Comparison of ENCODE assay signal across 8 mouse cellular contexts in the genomic region with DNA sequence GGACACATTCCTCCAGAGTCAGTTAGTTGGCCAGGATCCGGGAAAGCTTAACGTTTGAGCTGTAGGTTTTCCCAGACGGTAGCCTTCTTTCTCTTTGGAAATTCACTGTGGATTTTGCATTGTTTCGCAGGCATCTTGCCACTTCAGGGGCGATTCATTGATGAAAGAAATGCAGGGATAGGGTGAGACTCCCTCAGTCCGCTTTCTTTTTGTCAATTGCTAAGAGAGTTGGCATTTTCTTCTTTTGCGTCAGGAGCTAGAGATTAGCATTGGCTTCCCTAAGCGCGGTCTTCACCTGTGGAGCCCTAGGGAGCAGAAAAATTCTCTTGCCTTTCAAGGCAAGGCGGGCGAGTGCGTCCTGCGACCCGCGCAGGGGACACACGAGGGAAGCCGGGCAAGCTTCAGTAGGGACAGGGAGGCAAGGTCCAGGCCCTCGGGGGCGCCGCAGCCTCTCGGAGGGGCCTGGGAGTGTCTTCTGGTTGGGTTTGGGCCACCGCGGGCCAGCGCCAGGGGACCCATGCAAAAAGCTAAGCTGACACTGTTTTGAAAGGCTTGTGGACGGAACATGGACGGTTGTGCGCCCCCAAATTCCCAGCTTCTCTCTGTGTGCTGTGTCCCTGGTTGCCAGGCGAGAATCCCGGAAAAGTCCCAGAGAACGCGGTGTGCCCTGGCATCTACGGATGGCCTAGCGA. TPM values are rescaled to one million over a fixed set of nuclear protein-coding genes. Genes with fewer than 3 reads are reported as not detected.
DNase-seq lines count a peak whose midpoint lies in the region; ATAC-seq lines count a peak whose summit lies in the region.

No protein-coding gene starts in this region.

- peak overlapping the region; percentile 18 for H3K4me2 ChIP-seq in lung, embryonic 16.5 days (ENCODE audit: low read depth, low read length)
- H3K4me2 ChIP-seq in forebrain, embryonic 11.5 days (ENCODE audit: low read depth, low read length, severe bottlenecking), result no peak overlapping the region
- H3K4me2 ChIP-seq in limb, embryonic 12.5 days, result peak overlapping the region; percentile 42

- H3K4me1 ChIP-seq in lung, embryonic 16.5 days (replicated peaks; ENCODE audit: control insufficient read depth, insufficient read depth, low read length), result peaks cover 12% of the 10 kb centered on the region; the same call in 1 of the 2 replicates
- peaks cover 16% of the 10 kb centered on the region for H3K4me1 ChIP-seq in forebrain, embryonic 11.5 days (replicated peaks; ENCODE audit: control insufficient read depth, insufficient read depth, low read length)
- H3K4me1 ChIP-seq in limb, embryonic 12.5 days (replicated peaks), result peaks cover 33% of the 10 kb centered on the region

- H3K27me3 ChIP-seq in lung, embryonic 16.5 days (ENCODE audit: control insufficient read depth, insufficient read depth, low read depth, low read length), result peaks cover 54% of the 10 kb centered on the region
- peaks cover 44% of the 10 kb centered on the region for H3K27me3 ChIP-seq in forebrain, embryonic 11.5 days (ENCODE audit: control insufficient read depth, insufficient read depth, low read length)
- peaks cover 56% of the 10 kb centered on the region for H3K27me3 ChIP-seq in limb, embryonic 12.5 days

- H3K4me3 ChIP-seq in lung, embryonic 16.5 days (ENCODE audit: low read length), result peak overlapping the region; percentile 21; the same call in 1 of the 2 replicates
- H3K4me3 ChIP-seq in forebrain, embryonic 11.5 days (ENCODE audit: low read depth, low read length), result no peak overlapping the region
- peak overlapping the region; percentile 23 for H3K4me3 ChIP-seq in limb, embryonic 12.5 days (replicated peaks)

- no peak for ATAC-seq in lung, embryonic 16.5 days (ENCODE audit: low read depth)
- ATAC-seq in forebrain, embryonic 11.5 days (replicated peaks; ENCODE audit: low FRiP score), result no peak
- ATAC-seq in limb, embryonic 12.5 days (ENCODE audit: insufficient number of reproducible peaks, insufficient read depth, low FRiP score, low TSS enrichment, low read depth), result no peak

- no peaks in the 10 kb centered on the region for H3K9me3 ChIP-seq in lung, embryonic 16.5 days (ENCODE audit: control insufficient read depth, low read length)
- no peaks in the 10 kb centered on the region for H3K9me3 ChIP-seq in forebrain, embryonic 11.5 days (ENCODE audit: control insufficient read depth, low read length)
- no peaks in the 10 kb centered on the region for H3K9me3 ChIP-seq in limb, embryonic 12.5 days

- peaks cover 3% of the 10 kb centered on the region for H3K36me3 ChIP-seq in lung, embryonic 16.5 days (ENCODE audit: control insufficient read depth, insufficient read depth, low read length)
- H3K36me3 ChIP-seq in forebrain, embryonic 11.5 days (ENCODE audit: control insufficient read depth, insufficient read depth, low read length), result no peaks in the 10 kb centered on the region
- H3K36me3 ChIP-seq in limb, embryonic 12.5 days, result no peaks in the 10 kb centered on the region

- WGBS in lung, embryonic 16.5 days, result 3% methylated on average over 33 of the region's 33 CpGs
- under 1% methylated on average over 33 of the region's 33 CpGs for WGBS in forebrain, embryonic 11.5 days
- 2% methylated on average over 33 of the region's 33 CpGs for WGBS in limb, embryonic 12.5 days

- H3K9ac ChIP-seq in lung, embryonic 16.5 days (ENCODE audit: low read length), result no peak overlapping the region
- no peak overlapping the region for H3K9ac ChIP-seq in forebrain, embryonic 11.5 days (ENCODE audit: low read length)
- H3K9ac ChIP-seq in limb, embryonic 12.5 days (replicated peaks), result 0 out of 2 replicates have a peak overlapping the region, but pooled peaks have one; percentile 18

- no peak overlapping the region for H3K27ac ChIP-seq in lung, embryonic 16.5 days (ENCODE audit: low read length)
- H3K27ac ChIP-seq in forebrain, embryonic 11.5 days (ENCODE audit: low read depth, low read length), result no peak overlapping the region
- H3K27ac ChIP-seq in limb, embryonic 12.5 days, result no peak overlapping the region

- no peak for DNase-seq in lung, postnatal 25 days (ENCODE audit: low spot score)
- peak; percentile 61 for DNase-seq in forebrain, embryonic 11.5 days (ENCODE audit: low spot score)
- peak; percentile 37 for DNase-seq in retina, embryonic 14.5 days (ENCODE audit: low spot score)
- DNase-seq in layer of hippocampus, adult 11-12 months (ENCODE audit: low spot score), result no peak
- DNase-seq in c-Kit-positive CD71-positive TER-119-positive erythroid progenitor cells, embryonic 14.5 days (ENCODE audit: low spot score), result no peak
- no peak for DNase-seq in testis, postnatal 10 days (ENCODE audit: low spot score)

RNA-seq across cellular contexts. Expression of gene Sp9, which starts 8.8 kb away (rescaled TPM):
- not detected in 2 replicates for polyA plus RNA-seq in lung, embryonic 16.5 days (2015; fragmentation: Nextera tagmentation; extraction: Ambion mirVana)
- polyA plus RNA-seq in forebrain, embryonic 11.5 days (2014; fragmentation: Nextera tagmentation; extraction: Ambion mirVana), result 5.5 and 8.2 TPM in 2 replicates
- polyA plus RNA-seq in limb, embryonic 12.5 days (2016; fragmentation: Nextera tagmentation; extraction: Ambion mirVana), result 2.5 and 3.0 TPM in 2 replicates

RNA-seq across cellular contexts. Expression of gene Scrn3, which starts 31.9 kb away (rescaled TPM):
- 21.0 and 21.8 TPM in 2 replicates for polyA plus RNA-seq in lung, embryonic 16.5 days (2015; fragmentation: Nextera tagmentation; extraction: Ambion mirVana)
- polyA plus RNA-seq in forebrain, embryonic 11.5 days (2014; fragmentation: Nextera tagmentation; extraction: Ambion mirVana), result 11.7 and 14.0 TPM in 2 replicates
- 17.9 and 18.7 TPM in 2 replicates for polyA plus RNA-seq in limb, embryonic 12.5 days (2016; fragmentation: Nextera tagmentation; extraction: Ambion mirVana)

RNA-seq across cellular contexts. Expression of gene Cir1, which starts 32.0 kb away (rescaled TPM):
- 24.6 and 25.0 TPM in 2 replicates for polyA plus RNA-seq in lung, embryonic 16.5 days (2015; fragmentation: Nextera tagmentation; extraction: Ambion mirVana)
- polyA plus RNA-seq in forebrain, embryonic 11.5 days (2014; fragmentation: Nextera tagmentation; extraction: Ambion mirVana), result 18.2 and 18.6 TPM in 2 replicates
- polyA plus RNA-seq in limb, embryonic 12.5 days (2016; fragmentation: Nextera tagmentation; extraction: Ambion mirVana), result 26.0 and 27.3 TPM in 2 replicates

Comparison
In these comparisons a context has a peak if more than half of its experiments do, and no peak if none do; other contexts are left out.
1. DNase-seq: peak in forebrain, embryonic 11.5 days (single experiment) and retina, embryonic 14.5 days (single experiment); none in lung, postnatal 25 days (single experiment), layer of hippocampus, adult 11-12 months (single experiment), c-Kit-positive CD71-positive TER-119-positive erythroid progenitor cells, embryonic 14.5 days (single experiment) and testis, postnatal 10 days (single experiment).